Mouse (Mus musculus) spleen, postnatal 4 days (tissue): ENCODE results near the gene Lmo4.

Experiments used
- DNase-seq, 2 experiments: peaks; one replicate each; pipeline ENCODE4 v3.0.0; 2022; ENCODE audit warnings: low spot score in 2 of 2

The Lmo4 gene

DNA sequence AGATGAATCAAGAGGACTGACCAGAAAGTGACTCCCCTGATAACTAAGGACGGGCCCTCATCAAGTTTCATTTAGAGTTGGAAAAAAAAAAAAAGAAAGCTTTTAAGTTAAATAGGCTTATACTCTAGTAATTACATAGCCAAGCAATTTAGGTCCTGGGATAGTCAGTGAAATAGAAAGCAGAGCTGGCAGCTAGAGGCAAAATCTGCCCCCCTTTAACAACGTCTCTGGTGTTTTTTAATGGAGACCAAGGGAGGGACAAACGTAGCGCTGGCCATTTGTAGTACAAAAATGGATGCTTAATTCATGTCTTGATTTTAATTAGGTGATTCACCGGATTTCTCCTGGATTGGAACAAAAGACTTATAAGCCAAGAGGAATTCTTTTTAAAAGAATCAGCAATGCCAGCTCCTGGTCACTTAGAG lies 1.0 kb downstream of the Lmo4 start:
- DNase-seq = no peak

DNA sequence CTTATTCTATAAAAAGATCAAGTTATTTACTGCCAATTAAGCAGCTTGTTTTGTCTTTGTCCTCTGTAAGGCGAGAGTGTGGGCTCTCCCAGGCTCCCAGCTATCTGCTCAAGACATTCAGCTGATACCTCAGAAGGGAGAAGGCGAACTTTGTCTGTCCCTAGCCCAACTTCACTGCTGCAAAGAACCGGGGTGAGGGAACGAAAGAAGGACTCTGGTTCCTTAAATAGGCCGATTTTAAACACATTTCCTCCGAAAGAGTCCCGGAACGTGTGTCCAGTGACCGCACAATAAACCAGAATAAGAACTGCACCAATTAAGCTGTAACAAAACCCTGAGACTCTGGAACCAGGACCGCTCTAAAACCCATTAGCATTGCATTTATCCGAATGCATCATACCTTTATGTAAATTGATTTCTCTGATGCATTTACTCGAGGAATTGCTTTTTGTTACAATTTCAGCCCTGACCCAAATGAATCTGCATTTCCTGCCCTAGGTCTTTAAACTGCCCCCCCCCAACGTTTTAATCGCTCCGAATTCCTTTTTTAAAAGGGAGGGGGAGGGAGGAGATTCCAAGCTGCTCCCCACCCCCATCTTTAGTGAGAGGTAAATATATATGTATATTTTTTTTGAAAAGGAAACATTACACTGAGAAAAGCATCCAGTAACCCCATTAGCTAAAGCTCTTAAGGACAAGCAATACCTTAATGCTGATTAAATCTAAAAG lies 1.6 kb downstream of the Lmo4 start:
- DNase-seq = no peak

DNA sequence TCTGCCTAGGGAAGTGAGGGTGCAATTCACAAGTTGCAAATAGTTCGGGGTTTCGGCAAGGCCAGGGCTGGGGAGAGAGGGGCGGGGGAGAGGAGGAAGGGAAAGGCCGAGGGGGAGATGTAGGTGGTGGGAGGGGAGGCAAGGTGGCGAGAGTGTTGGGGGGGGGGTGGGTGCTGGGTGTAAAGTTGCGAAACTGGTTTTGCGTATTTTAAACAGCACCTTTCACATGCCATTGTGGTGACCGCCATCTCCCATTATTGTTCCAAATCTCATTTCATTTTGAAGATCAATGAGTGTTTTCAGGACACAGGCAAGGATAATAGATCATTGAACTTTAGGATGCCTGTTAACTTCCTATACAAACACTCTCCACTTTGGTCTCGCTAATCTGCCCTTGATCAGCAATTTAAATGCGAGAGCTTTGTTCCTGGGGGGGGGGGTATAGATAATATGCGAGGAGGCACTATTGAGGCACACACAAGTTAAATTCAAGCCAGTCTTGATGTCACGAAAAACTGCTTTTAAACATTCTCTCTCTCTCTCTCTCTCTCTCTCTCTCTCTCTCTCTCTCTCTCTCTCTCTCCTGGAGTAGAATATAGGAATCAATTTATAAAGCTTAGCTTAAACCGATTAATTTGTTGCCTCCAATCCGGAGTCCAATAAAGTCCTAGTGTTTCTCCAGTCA lies 2.3 kb downstream of the Lmo4 start:
- DNase-seq = no peak

DNA sequence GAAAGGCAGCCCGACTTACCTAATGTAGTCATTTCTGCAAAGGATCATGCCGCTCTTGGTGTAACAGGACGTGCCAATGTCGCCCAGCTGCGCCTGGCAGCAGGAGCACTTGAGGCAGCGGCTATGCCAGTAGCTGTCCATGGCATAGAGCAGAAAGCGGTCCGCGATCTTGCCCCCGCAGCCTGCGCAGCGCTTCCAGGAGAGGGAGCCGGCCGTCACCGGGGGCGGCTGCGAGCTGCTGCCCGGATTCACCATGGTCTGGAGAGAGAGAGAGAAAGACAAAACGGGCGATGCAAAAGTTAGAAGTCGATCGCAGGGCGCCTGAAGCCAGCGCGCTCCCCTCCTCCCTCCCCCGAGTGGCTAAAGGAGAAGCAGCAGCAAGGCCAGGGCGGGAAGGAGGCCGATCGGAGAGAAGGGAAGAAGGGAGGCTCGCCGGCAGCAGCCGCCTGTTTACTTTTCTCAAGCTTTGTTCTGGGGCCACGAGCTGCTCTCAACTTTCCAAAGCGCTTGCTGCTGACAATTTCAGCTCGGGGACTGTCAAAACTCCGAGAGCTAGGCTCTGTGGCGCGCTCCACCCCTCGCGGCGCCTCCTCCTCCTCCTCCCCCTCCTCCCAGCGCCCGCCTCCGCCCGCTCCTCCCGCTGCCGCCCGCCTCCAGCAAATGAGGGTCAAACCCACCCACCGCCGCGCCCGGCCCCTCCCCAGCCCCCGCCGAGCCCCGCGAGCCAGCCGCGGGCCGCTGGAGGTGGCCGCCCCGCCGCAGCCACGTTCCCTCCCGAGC lies 3.0 kb downstream of the Lmo4 start:
- DNase-seq = peak; percentile 73 to 84

DNA sequence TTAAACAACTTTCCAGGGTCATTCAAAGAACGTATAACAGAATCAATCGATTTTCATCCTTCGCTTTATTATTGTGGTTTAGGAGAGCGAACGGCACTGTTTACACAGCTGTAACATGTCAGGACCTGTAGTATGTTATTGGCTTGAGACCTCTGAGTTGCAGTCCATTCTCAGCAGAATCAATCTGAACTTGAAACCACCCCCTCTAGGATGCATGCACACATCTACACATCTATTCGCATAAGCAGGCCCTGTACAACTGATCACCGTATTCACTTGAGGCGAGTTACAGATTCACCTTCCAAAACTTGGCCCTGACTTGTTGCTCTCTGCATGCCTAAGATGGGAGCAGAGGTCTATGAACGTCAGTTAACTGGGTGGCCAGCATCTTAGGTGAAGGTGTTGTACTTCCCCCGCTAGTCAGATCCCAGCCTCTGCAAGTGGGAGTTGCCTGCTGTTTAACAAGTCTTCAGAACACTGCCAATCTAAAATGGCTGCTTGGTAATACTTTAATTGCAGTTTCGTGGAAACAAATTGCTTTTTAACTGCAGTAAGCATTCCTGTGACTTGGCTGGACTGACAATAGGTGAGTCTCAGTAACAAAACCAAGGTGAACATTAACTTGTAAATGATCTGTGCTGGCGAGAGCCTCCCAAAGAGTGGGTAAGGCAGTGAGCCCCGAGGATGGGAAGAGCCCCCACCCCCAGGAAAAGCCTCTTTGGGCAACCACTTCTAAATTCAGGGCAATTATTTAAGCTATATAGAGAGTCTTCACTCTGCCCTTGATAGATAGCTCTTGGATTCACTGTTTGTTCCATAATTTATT lies 19.5 kb downstream of the Lmo4 start:
- DNase-seq = no peak

DNA sequence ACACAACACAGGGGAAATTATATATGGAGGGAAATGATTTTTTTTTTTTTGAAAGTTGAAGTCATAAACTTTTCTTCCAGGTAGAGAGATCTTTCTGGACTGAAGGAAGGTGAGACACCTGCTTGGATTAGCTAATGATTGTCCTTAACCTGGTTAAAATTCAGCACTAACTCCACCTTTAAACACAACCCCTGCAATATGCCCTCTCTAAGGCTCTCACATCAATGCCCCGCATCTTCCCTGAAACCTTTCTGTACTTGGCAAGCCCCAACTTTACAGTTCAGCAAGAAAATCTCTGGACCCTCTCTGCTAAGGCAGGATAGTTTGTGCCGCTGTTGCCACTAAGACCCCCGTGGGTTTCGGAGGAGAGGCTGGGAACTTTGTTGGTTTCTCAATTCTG lies 20.1 kb downstream of the Lmo4 start:
- no peak for DNase-seq

DNA sequence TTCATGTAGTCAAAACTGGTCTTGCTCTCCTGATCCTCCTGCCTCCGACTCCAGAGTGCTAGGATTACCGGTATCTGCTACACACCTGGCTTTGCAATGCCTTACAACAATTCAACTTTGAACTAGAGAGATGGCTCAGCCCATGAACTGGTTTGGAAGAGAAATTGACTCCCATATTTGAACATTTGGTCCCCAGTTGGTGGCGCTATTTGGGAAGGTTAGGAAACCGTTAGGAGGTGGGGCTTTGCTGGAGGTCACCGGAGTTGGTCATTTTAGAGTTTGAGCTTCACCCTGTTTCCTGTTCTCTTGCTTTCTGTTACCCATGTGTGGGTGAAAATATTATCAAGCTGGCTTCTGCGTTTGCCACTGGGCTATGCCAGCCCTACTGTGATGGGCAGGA lies 22.8 kb downstream of the Lmo4 start:
- no peak for DNase-seq

DNA sequence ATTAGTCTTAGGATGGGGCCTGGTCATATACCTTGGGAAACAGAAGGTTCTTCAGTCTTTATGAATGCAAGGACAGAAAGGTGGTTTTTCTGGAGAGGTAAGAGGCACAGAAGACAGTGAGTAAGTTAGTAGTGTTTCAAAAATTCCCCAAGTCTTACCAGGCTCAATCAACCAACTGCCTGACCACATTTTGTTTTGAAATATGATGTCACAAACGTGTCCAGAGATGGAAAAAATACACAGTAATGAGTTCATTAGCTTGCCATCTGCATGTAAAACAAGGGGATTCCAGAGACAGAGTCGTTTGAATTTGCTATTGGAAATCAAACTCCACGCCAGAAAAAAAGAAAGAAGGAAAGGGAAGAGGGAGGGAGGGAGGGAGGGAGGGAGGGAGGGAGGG lies 26.1 kb downstream of the Lmo4 start:
- no peak for DNase-seq

DNA sequence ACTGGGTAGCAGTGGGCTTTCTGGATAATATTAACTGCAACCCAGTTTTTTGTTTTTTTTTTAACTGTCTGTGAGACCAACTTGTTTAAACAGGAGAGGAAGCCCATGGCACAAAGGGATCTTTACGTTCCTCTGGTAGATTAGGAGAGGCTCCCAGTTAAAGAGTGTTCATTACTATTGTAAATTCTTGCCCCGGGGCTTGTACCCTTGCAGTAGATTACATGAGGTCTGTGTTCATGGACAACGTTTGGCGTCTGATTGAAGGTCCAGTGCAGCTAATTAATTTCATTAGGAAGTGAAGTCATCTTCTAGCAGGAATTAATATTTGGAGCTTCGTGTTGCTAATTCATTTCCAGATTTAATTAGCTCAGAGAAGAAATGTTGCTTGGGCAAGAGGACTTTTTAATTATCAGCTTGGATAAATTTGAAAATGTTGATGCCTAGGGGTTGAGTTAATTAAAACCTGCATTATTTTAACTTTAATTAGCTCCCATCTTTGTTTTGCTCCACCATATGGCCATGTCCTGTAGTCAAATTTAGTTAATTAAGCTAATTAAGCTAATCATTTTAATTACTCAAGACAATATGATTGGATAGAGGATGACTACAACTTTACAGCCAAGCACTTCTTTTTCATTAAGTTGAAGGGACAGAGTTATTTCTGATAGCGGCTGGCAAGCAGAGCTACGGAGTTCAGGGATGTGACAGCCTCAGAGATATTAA lies 31.0 kb downstream of the Lmo4 start:
- no peak for DNase-seq

DNA sequence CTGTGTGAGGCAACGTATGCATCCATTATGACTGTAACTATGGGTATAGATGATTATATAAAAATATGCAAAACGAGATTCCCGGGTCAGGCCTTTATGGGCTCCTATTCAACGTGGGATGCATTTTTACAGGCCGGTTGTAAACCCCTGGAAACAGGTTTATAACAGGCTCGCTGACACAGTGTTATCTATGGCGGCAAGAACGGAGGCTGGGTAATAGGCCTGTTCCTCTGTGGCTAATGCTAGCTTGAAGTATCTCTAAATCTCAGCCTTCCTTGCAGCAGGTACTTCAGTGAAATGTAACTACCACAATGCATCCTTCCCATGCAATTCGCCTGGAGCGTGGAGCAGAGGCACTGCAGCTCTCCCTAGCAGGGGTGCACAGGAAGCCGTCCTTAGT lies 31.9 kb downstream of the Lmo4 start:
- DNase-seq = no peak

DNA sequence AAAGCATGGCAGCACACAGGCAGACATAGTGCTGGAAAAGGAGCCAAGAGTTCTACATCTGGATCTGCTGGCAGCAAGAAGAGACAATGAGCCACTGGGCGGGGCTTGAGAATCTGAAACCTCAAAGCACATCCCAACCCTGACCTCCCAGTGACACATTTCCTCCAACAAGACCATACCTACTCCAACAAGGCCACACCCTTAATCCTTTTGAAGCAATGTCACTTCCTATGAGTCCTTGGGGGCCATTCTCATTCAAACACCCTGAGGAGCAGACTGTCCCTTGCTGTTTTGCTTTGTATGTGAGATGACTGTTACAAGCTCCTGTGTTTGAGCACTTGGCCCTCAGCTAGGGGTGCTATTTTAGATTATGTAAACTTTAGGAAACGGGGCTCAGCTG lies 33.3 kb downstream of the Lmo4 start:
- no peak for DNase-seq

DNA sequence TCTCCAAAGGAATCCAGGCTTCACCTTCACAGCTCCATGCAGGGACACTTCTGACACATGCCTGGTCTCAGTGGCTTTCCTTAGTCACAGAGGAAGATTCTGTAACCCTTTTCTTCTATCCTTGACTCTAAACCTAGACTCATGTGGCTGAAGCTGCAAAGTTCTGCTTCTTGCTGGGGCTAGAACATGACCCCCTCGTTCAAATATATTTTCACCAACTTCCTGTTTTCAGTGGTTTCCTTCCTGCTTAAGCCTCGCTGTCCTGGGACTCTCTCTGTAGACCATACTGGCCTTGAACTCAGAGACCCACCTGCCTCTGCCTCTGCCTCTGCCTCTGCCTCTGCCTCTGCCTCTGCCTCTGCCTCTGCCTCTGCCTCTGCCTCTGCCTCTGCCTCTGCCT lies 34.5 kb downstream of the Lmo4 start:
- DNase-seq = no peak

DNA sequence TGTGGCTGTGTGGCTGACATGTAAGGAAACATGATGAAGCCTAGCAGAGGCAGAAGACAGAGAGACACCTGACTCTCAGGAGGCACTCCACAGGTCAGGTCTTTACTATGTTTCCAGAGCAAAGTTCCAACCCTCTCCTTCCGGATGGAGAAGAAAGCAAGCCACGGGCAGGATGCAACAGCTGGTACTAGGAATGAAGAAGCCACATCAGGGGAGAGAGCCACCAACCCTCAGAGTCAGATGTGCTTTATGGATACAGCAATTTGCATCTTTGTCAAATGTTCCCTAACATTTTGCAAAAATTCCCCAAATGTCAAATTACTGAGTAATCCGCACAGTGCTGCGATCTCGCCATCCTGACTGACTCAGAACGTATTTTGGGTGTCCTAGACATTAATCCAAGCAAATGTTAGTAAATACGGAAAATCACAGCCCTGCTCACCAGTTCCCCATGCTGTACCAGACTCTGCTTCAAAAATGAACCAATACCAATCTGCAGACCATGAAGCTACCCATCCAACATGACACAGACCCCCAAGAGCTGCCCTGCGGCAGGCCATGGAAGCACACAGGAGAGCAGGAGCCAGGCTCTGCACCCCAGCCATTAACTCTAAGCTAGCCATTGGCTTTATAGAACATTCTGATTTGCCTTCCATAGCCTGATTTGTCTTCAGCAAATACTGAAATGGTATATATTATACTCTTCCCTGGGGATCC lies 38.4 kb downstream of the Lmo4 start:
- no peak for DNase-seq

DNA sequence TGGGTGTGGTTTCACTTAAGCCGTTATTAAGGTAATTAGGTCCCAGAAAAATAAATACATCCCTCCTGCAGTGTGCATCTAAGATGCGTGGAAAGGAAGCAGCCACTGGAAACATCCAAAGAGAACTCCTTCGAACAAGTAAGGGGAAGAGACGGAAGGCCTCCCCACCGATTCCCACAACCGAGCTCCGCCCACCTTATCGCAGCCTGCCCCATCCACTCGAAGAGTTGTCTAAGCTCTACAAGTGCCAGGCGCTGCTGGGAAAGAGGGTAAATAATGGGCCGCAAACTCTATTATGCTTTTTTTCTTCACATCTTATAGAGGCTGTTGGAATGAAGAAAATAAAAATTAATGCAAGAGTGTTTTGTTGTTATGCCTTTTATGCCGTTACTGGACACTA lies 39.6 kb downstream of the Lmo4 start:
- no peak for DNase-seq

DNA sequence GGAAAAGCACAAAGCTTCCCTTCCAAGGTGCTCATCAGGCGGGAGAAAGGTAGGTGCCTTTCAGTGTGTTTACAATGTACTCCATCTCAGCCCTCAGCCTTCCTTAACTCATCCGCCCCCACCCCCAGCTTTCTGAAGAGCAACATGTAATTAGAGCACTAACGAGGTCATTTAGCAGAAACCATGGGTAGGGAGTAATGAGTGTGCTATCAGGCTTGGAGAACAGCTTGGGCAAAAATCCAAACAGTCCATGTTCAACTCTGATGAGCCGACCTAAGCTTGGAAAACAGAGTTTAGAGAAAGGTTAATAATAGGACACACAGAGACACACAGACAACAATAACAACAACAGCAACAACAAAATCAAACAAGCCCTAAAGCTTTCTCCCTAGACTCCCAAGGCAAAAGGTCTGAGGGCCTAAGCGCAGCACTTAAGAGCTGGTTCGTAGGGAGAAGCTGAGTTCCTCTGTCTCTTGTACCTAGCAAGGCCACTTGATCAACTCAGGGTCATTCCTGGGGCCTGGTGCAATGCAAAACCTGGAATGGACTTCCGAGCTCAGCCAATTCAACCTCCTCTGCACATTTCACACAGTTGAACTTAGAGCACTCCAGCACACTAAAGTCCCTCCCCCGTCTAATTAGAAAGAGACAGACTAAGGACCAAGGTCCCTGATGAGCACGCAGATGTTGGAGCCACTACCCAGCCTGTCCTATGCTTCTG lies 40.2 kb downstream of the Lmo4 start:
- no peak for DNase-seq

DNA sequence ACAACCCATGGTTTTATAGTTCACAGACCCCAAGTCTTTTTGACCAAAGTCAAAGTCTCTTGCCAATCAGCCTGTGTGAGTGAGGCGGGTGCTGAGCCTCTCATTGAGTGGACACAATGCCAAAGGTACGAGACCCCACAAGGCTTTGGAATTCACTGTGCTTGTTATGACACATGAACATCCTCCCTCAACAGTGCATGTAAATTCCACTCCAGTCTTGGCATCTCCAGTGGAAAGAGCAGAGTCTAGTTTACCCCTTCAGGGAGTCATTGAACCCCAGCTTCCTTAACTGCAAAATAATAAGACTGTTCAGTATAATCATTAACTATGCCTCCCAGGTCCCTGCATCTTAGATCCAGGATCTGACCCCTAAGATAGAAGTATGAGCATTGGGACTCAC lies 41.3 kb downstream of the Lmo4 start:
- no peak for DNase-seq

DNA sequence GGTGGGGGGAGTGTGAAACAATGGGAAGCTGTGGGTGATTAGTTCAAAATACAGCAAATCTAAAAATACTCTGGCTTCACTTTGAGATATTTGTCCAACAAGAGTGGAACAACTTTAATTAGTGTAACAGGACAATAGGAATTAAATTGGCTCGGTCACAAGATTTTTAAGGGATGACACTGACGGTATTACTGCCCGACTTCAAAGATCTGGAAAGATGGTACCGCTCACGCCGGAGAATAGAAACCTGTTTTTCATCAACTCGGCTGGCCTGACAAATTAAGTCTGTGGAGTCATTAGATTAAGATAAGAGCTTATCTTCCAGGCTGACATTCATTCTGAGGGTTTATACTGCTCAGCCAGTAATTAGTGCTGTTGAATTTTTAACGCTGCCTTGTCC lies 42.9 kb downstream of the Lmo4 start:
- DNase-seq = no peak

DNA sequence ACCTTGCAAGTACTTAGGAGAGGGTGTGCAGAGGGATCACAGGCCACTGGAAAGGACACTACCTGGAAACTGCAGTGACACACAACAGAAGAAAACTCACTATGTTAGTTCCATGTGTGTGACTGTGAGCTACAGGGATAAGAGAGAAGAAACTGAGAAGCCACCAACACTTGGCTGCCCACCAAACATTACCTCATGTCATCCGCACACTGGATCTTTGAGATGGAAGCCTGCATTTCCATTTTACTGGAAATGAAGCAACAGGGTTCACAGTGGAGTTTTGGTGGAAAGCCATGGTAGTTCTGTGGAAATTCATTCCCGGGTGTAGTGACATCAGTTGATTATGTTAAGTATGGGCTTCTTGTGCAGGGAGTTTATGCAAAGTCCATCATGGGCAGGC lies 43.8 kb downstream of the Lmo4 start:
- DNase-seq = no peak

DNA sequence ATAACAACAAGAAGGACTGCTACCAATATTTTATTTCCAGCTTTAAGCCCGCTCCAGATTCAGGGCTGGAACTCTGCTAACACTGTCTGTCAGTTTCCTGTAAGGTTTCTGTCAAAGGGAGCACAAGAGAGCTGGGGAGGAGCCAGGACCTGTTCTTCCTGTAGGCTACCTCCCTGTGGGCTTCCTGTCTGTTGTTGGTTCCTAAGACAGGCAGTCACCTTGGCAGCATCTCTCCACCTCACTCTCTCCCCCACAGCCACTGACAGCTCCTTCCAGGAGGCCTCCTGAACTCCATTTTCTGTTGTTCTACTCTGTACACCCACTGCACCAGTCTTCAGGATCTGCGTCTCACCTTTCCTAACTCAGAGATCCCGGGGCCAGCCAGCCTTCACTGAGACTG lies 49.3 kb downstream of the Lmo4 start:
- no peak for DNase-seq

DNA sequence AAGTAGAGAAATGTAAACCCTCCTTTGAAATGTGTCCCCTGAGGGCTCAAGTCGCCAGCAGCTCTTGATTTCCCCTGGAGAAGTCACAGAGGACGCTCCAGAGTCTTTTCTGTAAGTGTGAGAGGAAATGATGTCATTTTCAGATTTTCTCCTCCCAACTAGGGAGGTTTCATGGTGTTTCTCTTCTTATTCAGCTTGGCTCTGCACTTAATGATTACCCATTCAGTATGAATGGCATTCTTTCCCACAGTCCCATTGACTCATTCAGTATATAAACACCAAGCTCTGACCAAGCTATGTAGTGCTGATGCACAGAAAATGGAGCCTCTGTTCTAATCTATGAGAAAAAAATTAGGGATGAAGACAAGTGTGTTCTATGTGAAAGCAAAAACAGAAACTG lies 51.6 kb downstream of the Lmo4 start:
- DNase-seq = no peak
